Mouse (Mus musculus) activated CD4-positive, CD25-positive, alpha-beta regulatory T cell, adult 4 months (primary cell): ENCODE data around the gene Ccn1. TPM values are rescaled to one million over a fixed set of nuclear protein-coding genes. Genes with fewer than 3 reads are reported as not detected.

ENCODE experiments used
- ATAC-seq: one replicate; pipeline ENCODE4 v1.8.0; 2017
- polyA plus RNA-seq, 2 experiments: library from polyadenylated mRNA; unstranded; fragments of 100-300 nt; shearing (Covaris generic); gene quantifications; one replicate each; pipeline ENCODE4 v1.2.1; 2017

Ccn1 gene
- not detected for polyA plus RNA-seq

DNA sequence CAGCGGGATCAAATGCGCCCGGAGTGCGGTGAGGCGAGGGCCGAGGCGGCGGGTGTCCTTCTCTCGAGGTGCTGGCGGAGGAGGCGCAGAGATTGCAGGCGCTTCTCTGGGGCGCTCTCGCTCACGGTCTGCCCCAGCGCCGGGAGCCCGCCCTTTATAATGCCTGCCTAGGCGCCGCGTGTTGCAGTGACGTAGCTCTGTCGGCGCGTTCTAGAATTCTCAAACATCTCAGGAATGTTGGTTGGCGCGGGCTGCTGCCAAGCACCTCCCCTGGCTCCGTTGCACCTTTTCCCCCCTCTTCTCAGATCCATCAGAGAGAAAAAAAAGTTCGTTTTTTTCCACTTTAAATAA, at the start of gene Ccn1:
TSS of gene Ccn1 (minus strand) at position 130 of the 351 bp plus-strand sequence.
- ATAC-seq, result no peak

DNA sequence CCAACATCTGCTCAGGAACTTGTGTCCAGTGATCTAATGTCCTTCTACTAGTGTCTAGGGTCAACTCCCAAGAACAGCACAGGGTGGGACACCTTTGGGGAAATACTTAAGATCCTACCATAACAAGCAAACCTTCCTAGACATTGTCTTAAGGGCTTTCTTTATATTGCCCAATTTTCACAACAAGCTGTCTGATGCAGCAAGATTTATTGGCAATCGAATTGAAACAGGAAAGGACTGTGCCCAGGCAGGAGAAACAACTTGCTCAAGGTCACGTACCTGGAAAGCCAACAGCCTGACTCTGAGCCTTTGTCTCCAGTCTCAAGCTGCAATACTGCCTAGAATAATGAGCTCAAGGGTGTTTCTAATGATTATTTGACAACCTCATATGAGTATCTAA, 43.6 kb upstream of the Ccn1 start:
- ATAC-seq, result no peak

DNA sequence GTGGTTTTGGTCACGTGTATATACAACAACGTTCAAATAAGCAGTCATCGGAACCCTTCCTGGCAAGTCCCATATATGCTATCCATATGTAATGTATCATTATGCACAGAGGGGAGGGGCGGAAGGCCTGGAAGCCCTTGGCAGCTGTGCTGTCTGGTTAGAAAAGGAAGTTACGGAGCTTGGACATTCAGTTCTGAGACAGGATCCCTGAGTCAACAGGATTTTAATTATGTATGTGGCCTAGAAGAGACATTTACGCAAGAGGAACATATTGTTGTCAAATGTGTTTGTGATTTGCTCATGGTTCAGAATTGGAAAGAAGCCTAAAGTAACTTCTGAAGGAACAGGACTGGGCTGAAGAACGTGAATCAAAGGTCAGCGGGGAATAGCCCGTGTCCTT, 42.3 kb upstream of the Ccn1 start:
- ATAC-seq, result no peak

DNA sequence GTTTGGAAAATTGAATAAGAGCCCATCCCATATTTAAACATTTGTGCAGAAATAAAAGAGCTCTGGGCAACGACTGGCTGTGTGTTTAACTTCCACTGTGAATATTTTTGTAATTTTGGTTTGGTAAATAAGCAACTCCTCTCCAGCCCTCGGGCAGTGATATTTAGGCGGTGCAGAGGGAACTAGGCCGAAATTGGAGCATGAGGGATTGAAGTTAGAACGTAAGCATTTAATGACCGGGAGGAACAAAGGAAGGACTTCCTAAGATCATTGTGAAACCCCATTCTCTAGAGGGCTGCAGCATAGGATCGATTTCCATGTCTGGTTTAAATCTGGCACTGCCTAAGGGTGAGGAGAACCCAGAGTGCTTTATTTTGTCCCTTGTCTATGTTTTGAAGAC, 41.6 kb upstream of the Ccn1 start:
- ATAC-seq, result no peak

DNA sequence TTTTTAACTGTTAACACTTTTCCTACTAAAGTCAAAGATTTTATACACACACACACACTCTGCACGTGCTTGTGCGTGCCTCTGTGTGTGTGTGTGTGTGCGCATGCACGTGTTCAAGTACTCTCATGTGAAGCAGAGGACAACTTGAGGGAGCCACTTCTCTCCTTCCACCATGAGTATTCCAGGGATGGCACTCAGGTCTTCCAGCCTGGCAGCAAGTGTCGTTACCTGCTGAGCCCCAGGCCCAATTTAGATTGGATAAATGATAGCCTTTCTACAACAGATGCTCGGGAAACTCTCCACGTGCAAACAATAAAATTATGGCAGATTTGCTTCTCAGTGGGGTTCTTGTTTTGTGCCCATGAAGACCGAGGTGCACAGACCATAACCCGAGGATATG, 39.5 kb upstream of the Ccn1 start:
- ATAC-seq, result no peak

DNA sequence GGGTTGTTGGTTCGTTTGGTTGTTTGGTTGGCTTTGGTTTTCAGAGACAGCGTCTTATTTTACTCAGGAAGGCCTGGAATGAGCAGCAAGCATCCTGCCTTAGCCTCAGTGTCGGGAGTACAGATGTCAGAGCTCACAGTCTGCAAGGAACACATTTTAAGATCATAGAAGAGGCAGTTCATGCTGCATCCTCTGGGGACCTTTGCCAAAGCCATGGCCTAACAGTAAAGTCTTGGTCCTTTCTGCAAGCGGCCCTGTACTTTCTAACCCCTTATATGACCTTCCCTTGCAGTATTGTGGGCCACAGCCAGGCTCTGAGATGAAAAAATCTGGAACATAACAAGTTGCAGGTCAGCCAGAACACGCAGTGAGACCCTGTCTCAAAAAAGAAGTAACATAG, 38.1 kb upstream of the Ccn1 start:
- ATAC-seq, result no peak

DNA sequence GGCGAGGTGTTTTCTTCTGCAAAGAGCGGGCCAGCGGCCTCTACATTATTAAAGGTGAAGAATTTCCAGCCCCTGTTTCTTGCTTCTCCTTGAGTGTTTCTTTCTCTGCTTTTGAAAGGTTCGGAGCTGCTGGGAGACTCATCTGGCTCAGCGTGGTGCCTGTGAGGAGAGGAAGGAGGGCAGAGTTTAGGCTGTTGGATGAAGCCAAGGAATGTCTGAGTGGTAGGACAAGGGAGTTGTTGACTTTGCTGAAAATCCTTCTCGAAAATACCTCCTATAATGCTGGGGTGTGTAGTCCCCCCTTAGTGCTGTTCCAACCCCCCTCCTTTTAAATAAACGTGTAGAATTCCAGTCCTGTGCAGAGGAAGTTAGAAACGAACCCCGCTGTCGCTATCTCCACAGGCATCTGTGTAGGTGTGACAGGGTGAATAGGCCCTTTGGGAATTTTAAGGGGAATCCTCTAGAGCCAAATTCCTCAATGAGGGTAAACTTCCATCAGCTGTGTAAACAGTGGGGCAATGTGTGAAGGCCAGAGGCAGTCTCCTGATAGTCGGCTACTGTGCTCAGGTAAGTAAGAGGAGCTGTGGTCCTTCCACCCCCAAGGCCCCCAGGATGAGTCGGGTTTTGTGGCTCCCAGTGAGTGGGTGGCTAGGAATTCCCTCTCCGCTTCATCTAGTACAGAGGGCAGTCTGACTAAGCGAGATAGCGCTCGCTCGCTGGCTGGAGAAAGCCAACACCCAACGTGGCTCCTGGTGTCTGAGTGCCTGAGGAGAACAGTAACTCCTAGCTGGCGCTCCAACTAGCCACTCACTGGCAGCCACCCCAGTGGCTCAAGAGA, 35.0 kb upstream of the Ccn1 start:
- no peak for ATAC-seq

DNA sequence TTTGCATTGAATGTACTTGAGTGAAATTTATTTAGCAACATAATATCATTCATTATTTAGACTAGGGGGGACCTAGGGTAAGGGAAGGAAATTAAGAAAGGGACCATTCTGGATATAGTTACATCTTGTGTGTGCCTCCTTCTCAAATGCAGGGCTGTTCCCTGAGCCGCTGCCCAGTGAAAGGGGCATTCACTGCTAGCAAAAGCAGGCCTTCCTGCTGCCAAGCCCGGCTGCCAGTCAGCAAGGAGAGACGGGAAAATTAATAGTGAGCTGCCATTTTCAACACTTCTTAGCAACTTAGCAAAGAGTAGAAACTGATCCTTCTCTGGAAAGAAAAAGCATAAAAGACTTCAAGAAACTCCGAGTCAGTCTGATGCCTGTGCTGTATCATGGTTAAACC, 34.4 kb upstream of the Ccn1 start:
- ATAC-seq, result no peak

DNA sequence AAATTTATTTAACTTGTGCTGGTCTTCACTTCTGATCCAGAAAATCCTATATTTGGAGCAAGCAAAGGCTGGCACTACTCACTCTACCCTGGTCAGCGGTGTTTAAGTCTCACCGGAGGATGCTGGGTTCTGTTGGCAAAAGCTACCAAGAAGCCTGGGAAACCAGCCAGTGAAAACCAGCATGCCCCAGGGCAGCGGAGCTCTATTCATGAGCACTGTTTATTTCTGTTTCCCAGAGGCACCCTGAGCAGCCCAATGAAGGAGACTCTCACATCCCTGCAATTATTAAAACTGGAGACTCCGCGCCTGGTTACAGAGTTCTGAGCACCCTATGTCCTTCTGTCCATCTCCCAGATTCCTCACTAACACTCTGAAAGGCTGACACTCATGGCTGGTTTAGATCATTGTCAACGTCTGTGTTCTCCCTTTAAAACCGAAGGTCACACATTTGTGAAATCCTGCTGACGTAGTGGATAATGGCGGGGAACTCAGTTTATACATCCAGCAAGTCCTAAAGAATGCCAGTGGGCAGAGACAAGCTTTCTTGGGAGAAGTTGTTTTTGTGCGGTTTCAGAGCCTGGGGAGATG, 31.7 kb upstream of the Ccn1 start:
- ATAC-seq, result no peak

DNA sequence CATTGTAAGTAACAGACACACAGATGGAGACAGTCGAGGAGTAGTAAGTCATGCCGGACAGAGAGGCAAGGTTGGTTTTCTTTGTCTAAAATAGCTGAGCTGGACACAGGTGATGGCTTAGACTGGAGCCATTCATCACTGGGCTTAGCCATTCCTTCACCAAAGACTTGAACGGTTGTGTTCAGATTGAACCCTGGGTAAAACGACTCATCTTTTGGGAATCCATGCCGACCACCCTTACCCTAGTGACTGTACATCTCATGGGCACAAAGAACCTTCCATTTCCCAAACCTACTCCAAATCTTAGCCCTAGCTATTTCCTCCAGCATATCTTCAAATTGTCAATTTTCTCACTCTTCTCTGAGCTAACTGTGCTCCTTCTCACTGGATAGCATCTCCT, 30.9 kb upstream of the Ccn1 start:
- no peak for ATAC-seq

DNA sequence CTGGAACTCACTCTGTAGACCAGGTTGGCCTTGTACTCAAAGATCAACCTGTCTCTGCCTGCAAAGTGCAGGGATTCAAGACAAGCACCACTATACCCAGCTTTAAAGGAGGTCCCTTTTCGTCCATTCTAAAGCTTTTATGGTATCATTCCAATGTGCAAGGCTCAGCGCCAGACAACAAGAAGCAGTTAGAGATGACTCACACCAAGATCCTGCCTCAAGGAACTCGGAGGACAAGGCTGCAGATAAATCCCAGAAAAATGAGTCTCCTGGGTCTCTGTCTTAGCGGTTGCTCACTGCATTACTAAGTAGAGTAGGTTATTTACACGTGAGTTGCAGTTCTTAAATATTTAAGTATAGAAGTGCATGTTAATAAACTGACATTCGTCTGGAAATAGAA, 26.4 kb upstream of the Ccn1 start:
- ATAC-seq, result no peak

DNA sequence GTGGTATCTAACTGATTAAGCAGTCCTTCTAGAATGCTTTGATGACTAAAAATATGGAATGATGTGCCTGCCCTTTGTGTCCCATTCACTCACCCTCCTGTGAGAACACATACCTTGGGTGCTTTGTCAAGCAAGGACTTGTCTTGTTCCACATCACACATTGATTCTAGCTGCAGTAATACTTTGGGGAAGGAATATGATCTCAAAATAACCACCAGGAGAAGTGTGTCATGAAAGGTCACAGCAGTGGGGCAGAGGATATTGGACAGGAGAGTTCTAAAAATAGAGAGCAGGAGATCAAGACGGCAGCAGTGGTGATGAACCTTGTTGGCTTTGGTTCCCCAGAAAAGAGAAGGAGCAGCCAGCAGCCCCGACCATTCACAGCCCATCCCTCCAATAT, 25.0 kb upstream of the Ccn1 start:
- no peak for ATAC-seq

DNA sequence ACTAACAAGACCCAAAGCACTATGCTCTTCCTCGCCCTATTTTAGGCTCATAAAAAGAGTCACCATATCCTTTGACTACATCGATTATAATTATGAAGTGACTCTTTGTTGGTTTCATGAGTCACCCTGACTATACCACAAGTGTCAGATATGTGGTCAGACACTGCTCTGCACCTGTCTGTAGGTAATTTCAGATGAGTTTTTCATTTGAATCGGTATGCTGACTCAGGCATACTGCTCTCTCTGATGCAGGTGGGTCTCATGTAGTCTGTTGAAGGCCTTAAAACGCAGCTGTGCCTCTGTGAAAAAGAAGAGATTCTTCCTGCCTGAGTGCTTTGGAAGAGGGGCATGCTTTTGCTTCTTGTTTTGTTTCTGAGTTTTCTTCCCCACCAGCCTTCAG, 16.6 kb upstream of the Ccn1 start:
- no peak for ATAC-seq

DNA sequence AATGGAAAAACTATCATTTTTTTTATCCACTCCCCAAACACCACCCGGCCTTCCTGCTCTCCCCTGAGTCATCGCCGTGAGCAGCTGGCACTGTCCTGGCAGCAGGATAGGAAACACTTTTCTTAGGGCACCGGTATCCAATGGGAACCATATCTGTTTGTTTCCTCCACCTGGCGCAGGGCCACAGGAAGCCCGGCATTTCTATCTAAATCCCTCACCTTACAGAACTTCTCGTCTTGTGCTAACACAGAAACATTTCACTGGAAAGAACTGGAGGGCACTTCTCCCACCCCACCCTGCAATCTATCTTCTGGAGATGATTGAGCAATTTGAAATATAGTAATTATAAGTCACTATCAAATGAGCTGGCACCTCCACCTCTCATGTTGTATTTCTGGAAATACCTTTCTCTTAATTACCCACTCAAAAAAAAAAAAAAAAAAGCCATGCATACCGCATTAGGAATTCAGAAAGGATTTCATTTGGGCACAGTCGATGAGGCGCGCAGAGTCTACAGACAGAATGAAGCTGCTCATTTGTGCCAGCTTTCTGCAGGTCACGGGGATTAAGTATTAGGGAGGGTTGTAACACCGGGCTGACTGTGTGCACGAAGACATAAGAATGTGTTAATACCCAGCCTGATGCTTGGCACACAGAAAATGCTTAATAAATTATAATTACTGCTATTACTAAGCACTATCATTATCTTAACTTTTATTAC, 7.4 kb upstream of the Ccn1 start:
- ATAC-seq, result no peak

DNA sequence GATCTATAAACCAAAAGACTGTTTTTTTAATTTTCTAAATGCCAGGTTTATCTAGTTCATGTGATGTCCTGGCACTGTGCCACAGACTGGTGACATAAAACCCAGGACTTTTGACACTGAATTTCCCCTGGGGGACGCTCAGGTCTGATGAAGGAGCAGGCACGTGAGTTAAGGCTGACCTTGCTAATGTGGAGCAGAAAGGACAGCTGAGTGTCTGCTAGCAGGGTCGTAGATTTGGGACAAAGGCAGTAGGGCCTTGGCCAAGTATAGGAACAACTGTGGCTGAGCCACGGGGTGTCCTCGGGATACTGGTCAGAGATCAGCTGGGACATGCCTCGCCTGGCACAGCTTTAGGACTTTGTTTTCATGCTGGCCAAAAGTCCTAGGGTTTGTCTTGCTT, 5.2 kb upstream of the Ccn1 start:
- no peak for ATAC-seq

DNA sequence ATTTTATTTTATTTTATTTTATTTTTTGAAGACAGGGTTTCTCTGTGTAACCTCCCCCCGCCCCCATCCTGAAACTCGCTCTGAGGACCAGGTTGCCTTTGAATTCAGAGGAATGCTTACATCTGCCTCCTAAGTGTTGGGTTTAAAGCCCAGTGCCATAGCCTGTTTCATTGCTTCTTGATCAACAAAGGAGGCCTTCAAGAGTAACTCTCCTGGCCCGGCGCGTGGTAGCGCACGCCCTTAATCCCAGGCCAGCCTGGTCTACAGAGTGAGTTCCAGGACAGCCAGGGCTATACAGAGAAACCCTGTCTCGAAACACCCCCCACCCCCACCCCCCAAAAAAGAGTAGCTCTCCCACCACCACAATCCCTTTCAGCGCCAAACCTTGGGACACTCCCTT, 4.2 kb upstream of the Ccn1 start:
- ATAC-seq, result no peak

DNA sequence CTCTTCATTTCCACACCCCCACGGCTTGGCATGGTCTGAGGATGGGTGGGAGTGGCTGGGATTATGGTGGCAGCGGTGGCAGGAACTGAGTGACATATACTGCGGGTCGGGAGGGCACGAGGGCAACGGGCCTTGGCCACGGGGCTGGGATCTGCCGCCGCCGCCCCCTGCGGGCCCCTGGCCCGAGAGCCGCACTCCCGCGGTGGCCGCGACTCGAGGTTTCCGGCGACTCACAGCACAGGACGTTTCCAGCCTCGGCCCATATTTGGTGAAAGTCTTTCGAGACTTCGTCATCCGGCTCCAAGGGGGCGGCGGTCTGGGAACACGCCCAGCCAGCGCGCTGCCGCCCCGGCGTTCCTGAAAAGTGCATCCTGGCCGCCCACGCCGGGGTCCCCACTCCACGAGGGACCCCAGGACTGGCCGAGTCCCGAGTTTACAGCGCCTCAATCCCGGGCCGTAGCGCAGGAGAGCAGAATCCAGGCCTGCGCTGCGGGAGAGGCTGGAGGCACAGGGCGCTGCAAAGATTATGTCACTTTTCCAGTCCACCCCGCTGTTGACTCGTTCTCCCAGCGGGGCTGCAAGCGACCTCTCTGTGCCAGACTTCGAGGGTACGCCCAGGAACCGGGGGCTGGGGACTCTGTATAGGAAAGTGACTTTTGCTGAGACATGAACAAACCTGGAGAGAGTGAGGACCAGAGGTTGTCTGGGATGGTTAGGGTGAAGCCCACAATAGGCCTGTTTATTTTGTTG, 3.6 kb upstream of the Ccn1 start:
- ATAC-seq, result peak; percentile 90

DNA sequence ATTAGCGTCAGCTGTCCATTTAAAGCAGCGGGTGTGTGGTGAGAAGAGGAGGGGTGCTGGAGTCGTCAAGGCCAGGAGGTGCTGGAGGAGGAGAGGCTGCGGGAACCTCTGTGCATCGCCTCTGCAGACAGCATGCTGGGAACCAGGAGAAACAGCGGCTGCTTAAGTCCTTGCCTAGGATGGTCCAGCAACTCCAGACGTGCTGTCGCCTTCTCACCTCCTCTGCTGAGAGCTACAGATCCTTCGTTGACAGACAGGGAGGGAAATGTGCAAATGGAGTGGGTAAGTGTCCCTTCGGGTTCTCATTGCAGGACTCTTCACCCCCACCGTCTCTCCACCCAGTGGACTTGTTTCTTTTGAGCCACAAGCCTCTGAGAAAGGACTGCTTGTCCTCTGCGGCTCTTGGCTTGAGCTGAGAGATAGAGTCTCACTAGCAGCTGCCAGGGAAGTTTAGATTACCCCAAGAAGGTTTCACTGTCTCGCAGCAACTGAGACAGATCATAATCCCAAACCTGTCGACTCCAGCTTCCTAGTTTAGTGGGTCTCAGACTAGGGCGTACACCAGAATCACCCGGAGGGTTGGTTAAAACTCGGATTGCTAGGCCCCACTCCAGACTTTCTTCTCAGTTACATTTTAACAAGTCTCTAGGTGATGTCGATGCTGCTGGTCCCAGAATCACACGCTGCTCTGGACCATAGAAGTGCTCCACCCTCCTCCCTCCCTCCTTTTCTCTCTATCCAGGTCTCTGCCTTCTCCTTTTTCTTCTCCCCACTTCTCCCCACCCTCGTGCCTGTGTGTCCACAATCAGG, 2.7 kb upstream of the Ccn1 start:
- ATAC-seq, result no peak

DNA sequence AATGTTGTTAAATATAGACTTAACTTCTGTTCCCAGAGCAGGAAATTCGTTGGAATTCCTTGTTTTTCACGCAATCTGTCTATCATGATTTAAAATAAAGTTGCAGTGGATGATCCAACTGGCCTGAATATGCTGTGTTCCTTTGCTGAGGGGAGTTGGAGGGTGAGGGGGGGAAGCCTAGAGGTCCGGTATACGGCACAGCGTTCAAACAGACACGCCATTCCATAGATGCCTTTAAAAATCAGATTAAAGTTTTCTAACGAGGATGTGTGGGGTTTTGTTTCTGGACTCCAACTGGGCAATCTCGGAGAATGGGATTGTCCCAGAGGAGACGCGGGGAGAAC, 2.2 kb upstream of the Ccn1 start:
- ATAC-seq, result no peak

DNA sequence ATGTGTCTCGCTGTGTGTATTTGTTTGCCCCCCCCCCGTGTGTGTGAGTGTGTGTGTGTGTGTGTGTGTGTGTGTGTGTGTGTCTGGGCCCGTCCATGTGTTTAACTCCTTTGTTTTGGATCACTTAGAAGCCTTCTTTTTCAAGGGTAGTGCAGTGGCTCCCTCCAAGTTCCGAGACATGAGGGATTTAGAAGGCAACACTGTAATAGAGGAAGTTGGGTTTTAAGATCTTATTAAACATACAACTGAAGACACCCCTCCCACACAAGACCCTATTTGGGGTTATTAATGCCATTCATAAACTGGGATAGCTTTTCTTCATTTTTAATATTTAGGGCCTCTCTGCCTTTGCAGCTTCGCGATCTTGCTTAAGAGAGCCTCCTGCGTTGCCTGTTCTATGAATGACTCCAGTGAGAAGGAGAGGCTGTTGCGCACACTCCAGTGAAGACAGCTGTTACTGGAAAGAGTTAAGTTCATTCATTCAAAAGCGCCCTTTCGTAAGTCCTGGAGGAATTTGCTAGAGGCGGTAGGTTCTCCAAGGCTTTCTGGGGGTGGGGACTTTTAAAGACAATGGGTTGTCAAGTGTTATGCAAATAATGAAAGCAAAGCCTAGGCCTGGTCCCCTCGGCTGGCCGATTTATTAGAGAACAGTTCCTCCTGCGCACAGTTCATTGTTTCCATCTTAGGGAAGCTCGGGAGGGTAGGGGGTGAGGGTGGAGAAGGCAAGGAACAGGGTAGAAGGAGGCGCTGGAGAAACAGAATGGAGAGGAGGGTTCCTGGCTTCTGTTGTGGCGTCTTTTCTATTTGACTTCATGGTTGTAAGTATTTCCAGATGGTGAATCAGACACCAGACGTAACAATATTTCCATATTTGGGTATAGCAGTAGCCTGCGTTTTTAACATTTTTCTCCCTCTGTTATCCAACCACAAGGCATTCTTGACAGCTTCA, 1.5 kb upstream of the Ccn1 start:
- ATAC-seq, result no peak

DNA sequence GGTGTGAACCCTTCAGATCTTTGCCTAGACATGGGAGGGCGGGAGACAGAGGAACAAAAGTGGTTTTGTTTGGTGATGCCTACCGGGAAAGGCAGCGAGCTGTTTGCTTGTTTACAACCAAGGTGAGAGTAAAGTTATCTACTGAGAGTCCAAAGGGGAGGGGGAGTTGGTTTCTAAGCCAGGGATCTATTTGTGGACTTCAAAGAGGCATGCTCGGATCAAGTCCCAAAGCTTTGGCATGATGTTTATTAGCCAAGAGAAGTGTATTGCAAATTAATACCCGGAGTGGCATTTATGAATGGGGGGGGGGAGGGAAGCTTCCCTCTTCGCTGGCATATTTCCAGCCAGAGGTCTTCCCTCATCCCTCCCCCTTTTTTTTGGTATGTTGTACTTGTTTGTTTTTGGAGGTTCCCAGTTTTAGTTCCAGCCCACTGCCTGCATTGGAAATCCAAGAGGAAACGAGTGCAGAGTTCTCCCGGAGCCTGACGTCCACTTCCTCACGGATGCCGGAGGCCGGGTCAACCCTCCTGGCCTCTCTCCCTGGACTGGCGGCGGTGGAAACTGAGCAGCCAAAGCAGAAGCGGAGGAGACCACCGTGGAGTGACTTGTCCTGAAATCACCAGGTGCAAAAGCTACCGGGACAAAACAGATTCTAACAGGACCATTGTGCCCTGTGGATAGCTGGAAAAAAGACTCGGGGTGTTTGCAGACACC, 674 bp upstream of the Ccn1 start:
- no peak for ATAC-seq
